Mouse (Mus musculus): Measurements from ENCODE around the gene Zbtb9. TPM values are rescaled to one million over a fixed set of nuclear protein-coding genes. Genes with fewer than 3 reads are reported as not detected.

Gene Zbtb9
- total and polyA plus RNA-seq, 2 experiments from 2014 or later = 6.6 to 21.4 TPM

DNA sequence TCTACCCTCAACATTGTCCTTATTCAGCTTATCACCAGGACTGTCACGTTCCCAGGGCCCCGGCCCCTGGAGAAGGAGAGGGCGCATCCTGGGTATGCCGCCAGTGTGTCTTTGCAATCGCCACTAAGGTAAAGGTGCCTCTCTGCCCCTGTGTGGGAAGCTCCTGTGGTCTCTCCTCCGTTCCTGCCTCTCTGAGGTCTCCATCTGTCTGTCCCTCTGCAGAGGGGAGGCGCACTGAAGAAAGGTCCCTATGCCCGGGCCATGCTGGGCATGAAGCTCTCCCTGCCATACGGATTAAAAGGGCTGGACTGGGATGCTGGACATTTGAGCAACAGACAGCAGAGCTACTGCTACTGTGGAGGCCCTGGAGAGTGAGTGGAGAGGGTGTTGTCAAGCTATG is 37.9 kb upstream of the Zbtb9 start:
- Histone ChIP-seq H3K27ac (no peak overlapping the region), H3K36me3 (ENCODE audit: insufficient read depth, low read length) (peaks cover 4% of the 10 kb centered on the region), H3K4me3 (ENCODE audit: low read length) (no peak overlapping the region), H3K4me2 (ENCODE audit: low read depth, low read length) (no peak overlapping the region), H3K27me3 (ENCODE audit: insufficient read depth, low read length) (no peaks in the 10 kb centered on the region), H3K9ac (replicated peaks; ENCODE audit: low read length) (no peak overlapping the region), H3K4me1 (ENCODE audit: insufficient read depth, low read length) (peaks cover 21% of the 10 kb centered on the region; the same call in 1 of the 2 replicates), H3K9me3 (ENCODE audit: low read length) (no peaks in the 10 kb centered on the region)
- TF ChIP-seq CTCF (IDR thresholded peaks at IDR 0.05; ENCODE audit: low read depth) = no peak
- ATAC-seq (no peak), DNase-seq (ENCODE audit: low spot score) (no peak)
- 92% methylated on average over 9 of the region's 9 CpGs for WGBS

DNA sequence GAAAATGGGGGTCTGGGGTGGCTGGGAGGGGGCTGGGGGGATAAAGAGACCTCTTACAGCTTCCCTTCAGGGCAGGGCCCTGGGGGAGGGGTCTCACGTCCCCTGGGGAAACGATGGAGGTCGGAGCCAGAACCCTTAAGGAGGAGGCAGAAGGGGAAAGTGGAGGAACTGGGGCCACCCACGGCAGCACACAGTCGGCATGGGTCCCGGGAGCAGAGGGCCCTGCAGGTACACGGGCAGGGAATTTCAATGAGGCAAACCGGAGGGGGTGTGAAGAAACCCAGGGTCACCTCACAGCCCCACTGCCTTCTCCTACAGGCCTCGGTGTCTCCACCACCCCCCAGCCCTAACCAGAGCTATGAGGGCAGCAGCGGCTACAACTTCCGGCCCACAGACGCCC is 36.5 kb upstream of the Zbtb9 start:
- Histone ChIP-seq H3K9ac (replicated peaks; ENCODE audit: low read length) (no peak overlapping the region), H3K27me3 (ENCODE audit: insufficient read depth, low read length) (no peaks in the 10 kb centered on the region), H3K9me3 (ENCODE audit: low read length) (no peaks in the 10 kb centered on the region), H3K4me2 (ENCODE audit: low read depth, low read length) (no peak overlapping the region), H3K4me3 (ENCODE audit: low read length) (no peak overlapping the region), H3K4me1 (ENCODE audit: insufficient read depth, low read length) (peaks cover 27% of the 10 kb centered on the region; the same call in 1 of the 2 replicates), H3K27ac (no peak overlapping the region), H3K36me3 (ENCODE audit: insufficient read depth, low read length) (peaks cover 4% of the 10 kb centered on the region)
- no peak for TF ChIP-seq CTCF (IDR thresholded peaks at IDR 0.05; ENCODE audit: low read depth)
- WGBS = 80% methylated on average over 12 of the region's 12 CpGs
- DNase-seq (ENCODE audit: low spot score) = no peak
- no peak for ATAC-seq

DNA sequence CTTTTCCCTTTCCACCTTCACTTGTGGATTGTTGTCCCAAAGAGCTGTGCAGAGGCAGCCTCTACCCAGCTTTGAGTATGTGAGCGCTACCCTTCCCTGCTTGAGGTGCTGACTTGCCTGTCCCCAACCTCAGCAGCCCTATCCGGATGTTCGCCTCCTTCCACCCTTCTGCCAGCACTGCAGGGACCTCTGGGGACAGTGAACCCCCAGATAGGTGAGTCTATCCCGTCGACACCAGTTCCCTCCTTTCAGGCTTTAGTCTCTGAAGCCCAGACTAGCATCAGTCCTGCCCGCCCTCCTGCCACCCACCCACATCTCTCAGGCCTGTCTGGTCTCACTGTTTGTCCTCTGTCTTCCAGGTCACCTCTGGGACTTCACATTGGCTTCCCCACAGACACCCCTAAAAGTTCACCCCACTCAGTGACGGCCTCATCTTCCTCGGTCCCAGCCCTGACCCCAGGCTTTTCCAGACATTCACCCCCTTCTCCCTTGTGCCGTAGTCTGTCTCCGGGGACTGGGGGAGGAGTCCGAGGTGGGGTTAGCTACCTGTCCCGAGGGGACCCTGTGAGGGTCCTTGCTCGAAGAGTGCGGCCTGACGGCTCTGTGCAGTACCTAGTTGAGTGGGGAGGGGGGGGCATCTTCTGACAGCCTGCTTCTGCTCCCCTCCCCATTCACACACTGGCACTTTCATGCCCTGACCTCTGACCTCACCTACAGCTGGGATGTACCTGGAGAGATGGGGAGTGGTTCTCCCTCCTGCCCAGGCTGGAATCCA is 35.9 kb upstream of the Zbtb9 start:
- no peak overlapping the region for H3K4me3 ChIP-seq (ENCODE audit: low read length)
- H3K27ac ChIP-seq = no peak overlapping the region
- no peak overlapping the region for H3K4me2 ChIP-seq (ENCODE audit: low read depth, low read length)
- no peak for TF ChIP-seq CTCF (IDR thresholded peaks at IDR 0.05; ENCODE audit: low read depth)
- no peak overlapping the region for H3K9ac ChIP-seq (replicated peaks; ENCODE audit: low read length)
- WGBS = 89% methylated on average over 15 of the region's 15 CpGs
- peaks cover 27% of the 10 kb centered on the region; the same call in 1 of the 2 replicates for H3K4me1 ChIP-seq (ENCODE audit: insufficient read depth, low read length)
- no peaks in the 10 kb centered on the region for H3K9me3 ChIP-seq (ENCODE audit: low read length)
- no peak for ATAC-seq
- H3K36me3 ChIP-seq (ENCODE audit: insufficient read depth, low read length) = peaks cover 4% of the 10 kb centered on the region
- no peaks in the 10 kb centered on the region for H3K27me3 ChIP-seq (ENCODE audit: insufficient read depth, low read length)
- no peak for DNase-seq (ENCODE audit: low spot score)

DNA sequence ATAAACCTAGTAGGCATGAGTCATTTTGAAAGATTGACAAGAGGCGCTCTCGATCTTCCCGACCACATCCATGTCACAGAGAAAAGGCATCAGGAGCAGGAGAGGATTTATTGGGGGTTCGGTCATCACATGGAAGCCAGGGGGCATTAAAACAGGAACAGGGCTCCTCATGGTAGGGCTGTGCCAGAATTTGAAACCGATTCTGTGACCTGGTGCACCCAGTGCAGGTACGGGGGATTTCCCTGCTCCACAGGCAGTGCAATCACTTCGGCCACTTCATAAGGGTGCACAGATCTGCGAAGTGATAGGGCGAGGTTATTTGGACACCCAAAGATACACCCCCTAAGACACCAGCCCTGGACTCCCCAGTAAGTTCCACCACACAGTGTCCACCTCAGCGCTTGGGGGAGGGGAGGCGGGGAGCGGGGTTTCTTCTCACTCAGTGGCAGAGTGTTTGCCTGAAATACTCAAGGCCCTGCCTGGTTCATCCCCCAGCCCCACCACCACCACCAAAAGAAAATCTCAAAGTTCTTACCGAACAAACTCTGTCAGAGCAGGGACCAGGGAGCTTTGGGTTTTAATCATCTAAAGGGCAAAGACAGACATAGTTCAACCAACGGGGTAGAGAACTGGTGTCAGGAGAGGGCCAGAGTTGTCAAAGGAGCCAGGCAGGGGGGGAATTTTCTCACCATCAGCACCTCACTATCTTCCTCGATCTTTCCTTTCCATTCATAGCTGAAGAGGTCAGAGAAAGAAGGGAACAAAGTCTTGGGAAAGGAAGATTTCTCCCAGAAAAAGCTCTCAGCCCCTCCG is 34.9 kb upstream of the Zbtb9 start:
- DNase-seq (ENCODE audit: low spot score) (no peak), ATAC-seq (no peak)
- H3K4me3 ChIP-seq (ENCODE audit: low read length) = peak overlapping the region; percentile 65
- H3K4me2 ChIP-seq (ENCODE audit: low read depth, low read length) = peak overlapping the region; percentile 97
- no peaks in the 10 kb centered on the region for H3K9me3 ChIP-seq (ENCODE audit: low read length)
- no peaks in the 10 kb centered on the region for H3K27me3 ChIP-seq (ENCODE audit: insufficient read depth, low read length)
- 64% methylated on average over 16 of the region's 16 CpGs for WGBS
- peaks cover 27% of the 10 kb centered on the region; the same call in 1 of the 2 replicates for H3K4me1 ChIP-seq (ENCODE audit: insufficient read depth, low read length)
- peak overlapping the region; percentile 57 for H3K9ac ChIP-seq (replicated peaks; ENCODE audit: low read length)
- no peak overlapping the region; the same call in 1 of the 2 replicates for H3K27ac ChIP-seq
- H3K36me3 ChIP-seq (ENCODE audit: insufficient read depth, low read length) = peaks cover 4% of the 10 kb centered on the region
- TF ChIP-seq CTCF (IDR thresholded peaks at IDR 0.05; ENCODE audit: low read depth) = no peak

DNA sequence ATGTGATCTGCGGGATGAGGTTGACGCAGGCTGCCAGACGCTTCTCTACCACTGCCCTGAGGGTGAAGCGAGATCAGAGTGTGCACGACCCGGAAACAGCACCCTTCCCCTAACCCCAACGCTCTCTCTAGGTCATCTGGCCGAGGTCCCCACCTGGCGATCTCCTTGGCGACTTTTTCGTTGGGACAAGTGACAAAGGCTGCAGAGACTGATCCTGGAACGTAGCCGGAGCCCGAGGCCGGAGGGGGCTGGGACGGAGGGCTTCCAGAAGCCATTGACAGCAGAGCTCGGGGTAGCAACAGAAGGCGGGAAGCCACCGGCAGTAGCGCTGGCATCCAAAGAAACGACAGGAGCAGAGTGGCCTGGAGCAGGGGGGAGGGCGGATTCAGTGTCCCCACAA is 34.2 kb upstream of the Zbtb9 start:
- Histone ChIP-seq H3K27ac (peak overlapping the region; percentile 89), H3K36me3 (ENCODE audit: insufficient read depth, low read length) (peaks cover 4% of the 10 kb centered on the region), H3K4me1 (ENCODE audit: insufficient read depth, low read length) (peaks cover 21% of the 10 kb centered on the region; the same call in 1 of the 2 replicates), H3K4me3 (ENCODE audit: low read length) (peak overlapping the region; percentile 65), H3K9ac (replicated peaks; ENCODE audit: low read length) (peak overlapping the region; percentile 57), H3K4me2 (ENCODE audit: low read depth, low read length) (peak overlapping the region; percentile 97), H3K9me3 (ENCODE audit: low read length) (no peaks in the 10 kb centered on the region), H3K27me3 (ENCODE audit: insufficient read depth, low read length) (no peaks in the 10 kb centered on the region)
- WGBS = under 1% methylated on average over 22 of the region's 22 CpGs
- ATAC-seq (no peak), DNase-seq (ENCODE audit: low spot score) (no peak)
- TF ChIP-seq CTCF (IDR thresholded peaks at IDR 0.05; ENCODE audit: low read depth) = no peak

DNA sequence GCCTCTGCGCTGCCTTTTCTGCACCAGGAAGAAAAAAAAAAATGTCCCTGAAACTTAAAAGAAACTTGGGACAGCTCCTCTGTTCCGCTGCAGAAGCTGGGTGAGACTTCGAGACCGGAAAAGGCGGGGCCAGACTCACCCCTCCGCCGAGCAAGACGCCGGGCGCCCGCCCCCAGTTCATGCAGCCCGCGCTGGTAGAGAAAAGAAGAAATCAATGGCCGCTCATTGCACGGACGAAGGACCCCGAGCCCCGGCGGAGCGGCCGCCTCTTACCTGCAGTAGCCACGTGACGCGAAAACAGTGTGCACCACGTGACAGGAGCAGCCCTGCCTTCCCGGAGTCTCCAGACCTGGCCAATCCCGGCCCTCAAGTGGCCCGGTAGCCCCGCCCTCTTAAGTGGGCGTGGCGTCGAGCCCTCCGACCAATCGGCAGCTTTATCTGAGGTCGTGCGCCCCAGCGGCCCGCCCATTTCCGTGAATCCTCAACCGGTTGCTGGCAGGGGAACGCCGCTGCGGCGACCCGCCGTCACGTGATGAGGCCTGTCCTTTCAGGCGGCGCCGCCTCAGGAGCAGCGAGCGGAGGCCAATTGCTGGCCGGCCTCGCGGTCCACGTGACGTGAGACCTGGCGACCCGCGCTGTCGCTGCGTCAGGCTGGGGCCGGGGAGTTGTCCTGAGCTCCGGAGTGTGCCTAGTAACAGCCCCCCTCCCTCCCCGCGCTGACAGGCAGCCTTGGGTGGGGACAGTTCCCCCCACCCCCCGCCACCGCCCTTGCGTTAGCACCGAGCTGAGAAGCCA is 33.6 kb upstream of the Zbtb9 start, which contains the start of gene Cuta:
TSS of gene Cuta (minus strand) at position 392 of the 795 bp plus-strand sequence.
- Histone ChIP-seq H3K4me2 (ENCODE audit: low read depth, low read length) (peak within 1 kb of the TSS; percentile 97), H3K36me3 (ENCODE audit: insufficient read depth, low read length) (peaks cover 4% of the 10 kb centered on the region), H3K9me3 (ENCODE audit: low read length) (no peaks in the 10 kb centered on the region), H3K27ac (peak within 1 kb of the TSS; percentile 89), H3K4me1 (ENCODE audit: insufficient read depth, low read length) (0 out of 2 replicates have a peak, but pooled peaks cover 20% of the 10 kb centered on the region), H3K9ac (replicated peaks; ENCODE audit: low read length) (peak within 1 kb of the TSS; percentile 57), H3K27me3 (ENCODE audit: insufficient read depth, low read length) (no peaks in the 10 kb centered on the region), H3K4me3 (ENCODE audit: low read length) (peak within 1 kb of the TSS; percentile 65)
- WGBS = under 1% methylated on average over 70 of the region's 70 CpGs
- ATAC-seq (peak; percentile 95), DNase-seq (ENCODE audit: low spot score) (peak; percentile 100)
- no peak for TF ChIP-seq CTCF (IDR thresholded peaks at IDR 0.05; ENCODE audit: low read depth)
